Mouse (Mus musculus) left cerebral cortex, adult 8-10 months (tissue): ENCODE results near the gene Lamb1. TPM values are rescaled to one million over a fixed set of nuclear protein-coding genes. Genes with fewer than 3 reads are reported as not detected.

Source experiments
- DNase-seq, 2 experiments: peaks; one replicate each; pipeline ENCODE4 v3.0.0; 2022; ENCODE audit warnings: low spot score in 2 of 2
- total RNA-seq, 4 experiments: library from RNA; stranded (reverse); gene quantifications; 2 replicates each; pipeline ENCODE4 v1.2.4; 2022

Lamb1 gene
- total RNA-seq, 4 experiments from 2014 or later: 15.4 to 17.6 (median 16.8) TPM

DNA sequence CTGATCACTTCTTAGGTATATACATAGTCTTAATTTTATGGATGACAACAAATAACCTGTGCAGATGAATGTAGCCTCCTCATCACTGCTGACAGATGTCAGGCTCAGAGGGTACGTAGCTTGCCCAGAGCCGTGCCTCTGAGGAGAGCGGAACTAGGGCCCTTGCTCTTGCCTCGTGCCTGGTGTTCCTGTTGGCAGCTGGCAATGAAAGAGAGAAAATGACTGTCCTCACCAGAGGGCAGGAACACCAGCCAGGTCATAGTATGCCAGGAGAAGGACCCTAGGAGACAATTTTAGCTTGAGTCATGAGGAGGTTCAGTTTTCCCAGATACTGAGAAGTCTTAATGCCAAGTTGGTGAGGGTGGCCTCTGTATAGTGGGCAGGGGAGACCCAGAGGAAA, 48.1 kb downstream of the Lamb1 start:
- no peak for DNase-seq

DNA sequence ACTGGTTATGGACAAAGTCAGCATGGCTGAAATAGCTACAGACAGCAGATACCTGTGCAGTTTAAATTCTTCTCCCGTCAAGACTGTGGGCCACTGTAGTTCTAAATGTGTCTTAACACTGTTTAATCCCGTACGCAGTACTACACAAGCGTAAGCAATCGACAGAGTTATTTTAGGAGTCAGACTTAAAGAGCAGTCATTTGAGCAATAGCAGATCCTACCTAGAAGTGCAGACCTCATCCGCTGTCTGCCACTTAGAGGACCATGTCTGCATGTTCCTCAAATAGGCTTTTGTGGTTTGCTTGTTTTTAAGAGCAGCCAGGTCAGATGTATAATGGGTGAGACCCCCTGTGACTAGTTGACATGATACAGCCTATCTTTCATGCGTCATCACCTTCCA, 49.3 kb downstream of the Lamb1 start:
- no peak for DNase-seq

DNA sequence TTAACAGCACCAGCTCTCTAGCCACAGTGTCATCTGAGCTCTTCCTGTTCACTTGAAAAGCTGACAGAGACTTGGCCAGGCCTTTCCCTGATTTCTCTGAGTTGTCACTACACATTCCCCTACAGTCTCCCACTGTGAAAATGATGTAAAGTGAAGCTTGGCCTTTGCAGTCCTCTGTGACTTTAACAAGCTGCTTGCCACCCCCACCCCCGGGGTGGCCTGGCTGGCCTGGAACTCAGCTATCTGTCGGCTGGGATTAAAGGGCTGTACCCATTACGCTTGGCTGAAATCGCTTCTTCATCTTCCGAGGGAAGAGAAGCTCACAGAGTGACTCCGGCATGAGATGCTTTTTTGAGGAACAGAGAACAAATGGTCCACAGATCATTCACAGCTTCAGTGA, 50.9 kb downstream of the Lamb1 start:
- DNase-seq: no peak

DNA sequence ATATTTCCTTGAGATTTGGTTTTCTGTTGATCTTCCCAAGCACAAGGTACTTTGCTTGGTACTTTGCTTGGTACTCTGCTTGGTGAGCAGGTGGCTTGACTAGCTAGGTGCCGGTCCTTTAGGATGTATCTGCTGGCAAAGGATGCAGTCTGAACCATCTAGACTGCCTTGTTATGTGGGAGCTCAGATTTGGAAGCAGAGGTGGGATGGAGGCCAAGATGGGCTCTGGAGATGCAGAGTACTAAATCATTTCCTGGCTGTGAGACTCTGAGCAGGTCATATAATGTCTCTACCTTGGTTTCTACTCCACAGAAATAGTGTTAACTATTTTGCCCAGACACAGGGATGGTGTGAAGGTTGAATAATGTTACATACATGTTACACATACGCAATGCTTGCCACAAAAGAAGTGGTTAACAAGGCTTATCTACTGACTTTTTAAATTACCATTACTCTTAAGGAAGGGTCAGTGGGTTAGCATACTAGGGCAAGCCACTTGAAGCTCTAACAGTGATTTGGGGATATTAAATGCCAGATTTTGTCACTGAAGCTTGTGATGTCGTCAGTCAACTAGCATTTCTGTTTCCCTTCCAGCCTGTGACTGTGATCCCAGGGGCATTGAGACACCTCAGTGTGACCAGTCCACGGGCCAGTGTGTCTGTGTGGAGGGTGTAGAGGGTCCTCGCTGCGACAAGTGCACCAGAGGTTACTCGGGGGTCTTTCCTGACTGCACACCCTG, 52.8 kb downstream of the Lamb1 start:
- no peak for DNase-seq

DNA sequence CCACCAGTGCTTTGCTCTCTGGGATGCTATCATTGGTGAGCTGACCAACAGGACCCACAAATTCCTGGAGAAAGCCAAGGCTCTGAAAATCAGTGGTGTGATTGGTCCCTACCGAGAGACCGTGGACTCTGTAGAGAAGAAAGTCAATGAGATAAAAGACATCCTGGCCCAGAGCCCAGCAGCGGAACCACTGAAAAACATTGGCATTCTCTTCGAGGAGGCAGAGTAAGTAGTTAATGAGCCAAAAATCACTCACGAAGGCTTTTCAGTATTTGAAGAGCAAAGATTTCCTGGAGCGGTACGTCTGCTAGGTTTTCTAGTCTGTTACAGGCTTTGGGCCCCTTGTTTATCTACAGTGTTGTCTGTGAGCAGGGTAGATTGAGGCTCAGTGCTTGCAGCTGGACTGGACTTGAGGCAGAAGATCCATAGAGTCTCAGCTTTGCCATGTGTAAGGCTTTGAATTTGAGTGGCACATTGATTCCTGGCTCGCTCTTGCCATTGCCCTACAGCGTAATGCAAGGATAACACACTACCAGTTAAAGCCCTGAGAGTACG, 53.5 kb downstream of the Lamb1 start:
- DNase-seq: no peak

DNA sequence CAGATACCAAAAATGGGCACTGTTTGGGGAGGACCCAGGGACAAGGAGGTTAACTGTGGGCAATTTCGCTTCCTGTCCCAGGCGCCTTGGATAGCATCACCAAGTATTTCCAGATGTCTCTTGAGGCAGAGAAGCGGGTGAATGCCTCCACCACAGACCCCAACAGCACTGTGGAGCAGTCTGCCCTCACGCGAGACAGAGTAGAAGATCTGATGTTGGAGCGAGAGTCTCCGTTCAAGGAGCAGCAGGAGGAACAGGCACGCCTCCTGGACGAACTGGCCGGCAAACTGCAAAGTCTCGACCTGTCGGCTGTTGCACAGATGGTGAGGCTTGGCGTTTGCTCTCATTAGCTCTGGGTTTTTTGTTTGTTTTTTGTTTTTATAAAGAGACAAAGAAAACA, 55.8 kb downstream of the Lamb1 start:
- DNase-seq: no peak

DNA sequence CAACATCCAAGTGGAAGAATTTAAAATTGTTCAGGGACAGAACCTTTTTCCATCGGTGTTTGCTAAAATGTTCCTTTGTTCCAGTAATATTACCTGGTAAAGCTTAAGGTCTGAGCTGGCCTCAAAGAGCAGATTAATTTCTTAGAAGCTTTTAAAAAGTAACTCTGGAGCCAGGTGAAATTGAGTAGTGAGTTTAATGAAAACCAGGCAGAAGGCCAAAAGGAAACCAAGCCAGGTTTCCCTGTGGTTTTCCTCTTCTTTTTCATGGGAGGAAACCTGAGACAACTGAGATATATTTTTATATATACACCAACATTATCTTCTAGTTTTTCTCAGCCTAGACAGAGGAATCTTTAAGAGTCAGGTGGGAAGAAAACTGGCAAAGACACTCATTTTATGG, 56.5 kb downstream of the Lamb1 start:
- no peak for DNase-seq

DNA sequence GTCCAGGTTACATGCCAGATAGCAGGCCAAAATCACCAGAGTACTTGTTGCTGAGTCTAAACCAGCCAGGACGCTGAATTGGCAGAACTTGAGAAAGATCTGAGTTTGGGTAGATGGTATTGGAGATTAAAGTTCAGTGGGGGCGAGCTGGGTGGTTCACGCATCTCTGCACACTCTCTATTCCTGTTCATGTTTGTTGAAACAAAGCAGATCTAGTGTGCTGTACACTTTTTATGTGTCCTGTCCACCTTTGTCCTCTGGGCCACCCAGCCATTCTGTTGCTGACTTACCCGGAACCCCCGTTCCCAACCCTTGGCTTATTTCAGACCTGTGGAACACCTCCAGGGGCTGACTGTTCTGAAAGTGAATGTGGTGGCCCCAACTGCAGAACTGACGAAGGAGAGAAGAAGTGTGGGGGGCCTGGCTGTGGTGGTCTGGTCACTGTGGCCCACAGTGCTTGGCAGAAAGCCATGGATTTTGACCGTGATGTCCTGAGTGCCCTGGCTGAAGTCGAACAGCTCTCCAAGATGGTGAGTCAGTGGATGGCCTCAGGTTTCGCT, 58.2 kb downstream of the Lamb1 start:
- no peak for DNase-seq

DNA sequence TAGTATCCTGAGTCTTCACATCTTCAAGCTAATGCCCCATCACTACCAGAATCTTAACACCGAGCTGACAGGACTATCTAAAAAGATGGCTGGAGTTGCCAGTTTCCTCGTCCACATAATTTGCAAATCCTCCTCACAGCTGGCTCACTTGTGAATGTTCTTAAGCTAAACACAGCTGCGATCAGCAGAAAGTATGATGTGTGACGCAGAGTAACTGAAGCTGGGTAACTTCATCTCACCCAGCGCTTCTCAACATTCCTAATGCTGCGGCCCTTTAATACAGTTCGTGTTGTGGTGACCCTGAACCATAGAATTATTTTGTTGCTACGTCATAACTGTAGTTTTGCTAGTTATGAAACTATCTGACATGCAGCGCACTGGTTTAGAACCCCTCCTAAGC, 62.1 kb downstream of the Lamb1 start:
- DNase-seq: no peak

GRCm38 (mm10) chr12:31333261-31333660, 68.2 kb downstream of the Lamb1 start:
- DNase-seq: no peak

- DNase-seq: no peak
These were observed 85.3 kb downstream of the Lamb1 start for GRCm38 (mm10) chr12:31350191-31350943.

- DNase-seq: peak; percentile 93
These were observed 86.2 kb downstream of the Lamb1 start, which contains the start of gene Dld for GRCm38 (mm10) chr12:31350944-31351928. Dld (minus strand) TSS chr12:31351453.

DNA sequence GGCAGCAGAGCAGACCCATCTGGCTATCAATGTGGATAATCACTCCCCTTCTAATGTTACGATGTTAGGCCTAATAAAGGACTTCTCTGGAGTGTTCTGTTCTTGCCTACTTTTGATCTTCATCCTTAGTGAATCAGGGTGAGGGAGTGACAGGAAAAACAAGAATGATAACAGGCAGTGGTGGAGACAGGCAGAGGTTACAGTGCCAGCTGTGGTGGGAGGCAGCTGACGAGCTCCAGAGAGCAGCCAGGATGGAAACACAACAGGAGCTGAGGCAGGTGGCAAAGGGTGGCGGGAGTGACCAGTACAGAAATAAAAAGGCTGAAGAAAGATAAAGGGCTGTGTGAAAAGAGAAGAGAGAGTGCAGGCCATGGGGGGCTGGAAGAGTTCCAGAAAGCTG, 101.4 kb downstream of the Lamb1 start:
- DNase-seq: no peak

GRCm38 (mm10) chr12:31367721-31368120, 102.7 kb downstream of the Lamb1 start:
- no peak for DNase-seq

DNA sequence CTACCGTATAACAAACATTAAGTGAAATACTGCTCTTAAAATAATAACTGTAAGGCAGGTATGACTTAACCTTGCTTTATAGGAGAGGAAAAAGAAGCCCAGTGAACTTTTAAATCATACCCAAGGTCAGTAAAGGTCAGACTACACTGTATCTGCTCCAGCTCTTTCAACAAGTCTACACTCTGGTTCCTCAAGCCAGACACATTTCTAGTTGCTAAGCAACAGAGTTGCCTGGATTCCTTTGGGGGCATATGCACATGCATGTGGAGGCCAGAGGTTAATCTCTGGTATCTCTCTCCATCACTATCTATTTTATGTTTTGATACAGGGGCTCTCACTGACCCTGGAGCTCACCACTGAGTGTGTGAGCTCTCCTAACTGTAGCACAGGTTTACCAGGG, 104.1 kb downstream of the Lamb1 start:
- DNase-seq: no peak

GRCm38 (mm10) chr12:31369656-31370055, 104.6 kb downstream of the Lamb1 start:
- no peak for DNase-seq

DNA sequence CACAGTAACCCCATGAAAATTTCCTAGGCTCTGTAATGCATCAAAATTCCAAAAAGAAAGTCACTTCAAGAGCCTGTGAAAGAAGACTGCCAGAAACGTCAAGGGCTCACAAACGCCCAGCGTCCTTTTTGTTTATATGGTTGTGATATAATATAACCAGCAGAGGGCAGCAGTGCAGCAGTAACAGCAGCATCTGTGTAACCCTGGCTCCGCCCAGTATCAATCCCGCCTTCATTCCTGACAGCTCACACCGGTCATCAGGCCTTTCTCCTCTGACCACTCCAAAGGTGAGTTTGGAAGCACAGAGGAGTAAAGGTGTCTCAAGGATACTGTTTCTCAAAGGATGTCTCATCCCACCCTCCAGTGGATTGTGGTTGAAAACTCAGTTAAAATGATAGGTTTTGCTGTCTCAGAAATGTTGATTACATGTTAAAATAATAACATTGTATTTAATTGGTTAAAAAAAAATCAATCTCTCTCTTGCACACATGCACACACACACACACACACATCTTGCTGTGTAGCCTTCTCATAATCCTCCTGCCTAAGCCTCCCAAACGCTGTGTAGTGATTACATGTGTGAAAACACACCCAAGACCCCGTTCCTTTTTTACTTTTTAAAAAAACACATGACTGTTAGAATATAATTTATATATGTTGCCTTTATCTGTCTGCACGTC, 109.7 kb downstream of the Lamb1 start:
- peak; percentile 21 to 30 for DNase-seq

DNA sequence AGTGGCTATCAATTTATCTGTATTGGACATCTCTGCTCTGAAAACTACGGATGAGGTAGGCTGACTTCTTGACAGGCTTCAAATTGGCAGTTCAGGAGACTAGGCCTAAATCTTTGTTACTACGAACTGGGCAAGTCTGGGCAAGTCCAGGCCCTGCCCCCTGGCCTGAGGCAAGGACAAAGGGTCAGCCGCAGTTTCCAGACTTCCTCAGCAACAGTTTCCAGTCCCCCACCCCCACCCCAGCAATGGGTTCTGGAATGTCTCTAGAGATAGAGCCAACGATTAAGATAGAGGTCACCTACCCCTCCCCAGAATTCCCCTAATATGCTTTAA, 110.2 kb downstream of the Lamb1 start:
- DNase-seq: no peak

DNA sequence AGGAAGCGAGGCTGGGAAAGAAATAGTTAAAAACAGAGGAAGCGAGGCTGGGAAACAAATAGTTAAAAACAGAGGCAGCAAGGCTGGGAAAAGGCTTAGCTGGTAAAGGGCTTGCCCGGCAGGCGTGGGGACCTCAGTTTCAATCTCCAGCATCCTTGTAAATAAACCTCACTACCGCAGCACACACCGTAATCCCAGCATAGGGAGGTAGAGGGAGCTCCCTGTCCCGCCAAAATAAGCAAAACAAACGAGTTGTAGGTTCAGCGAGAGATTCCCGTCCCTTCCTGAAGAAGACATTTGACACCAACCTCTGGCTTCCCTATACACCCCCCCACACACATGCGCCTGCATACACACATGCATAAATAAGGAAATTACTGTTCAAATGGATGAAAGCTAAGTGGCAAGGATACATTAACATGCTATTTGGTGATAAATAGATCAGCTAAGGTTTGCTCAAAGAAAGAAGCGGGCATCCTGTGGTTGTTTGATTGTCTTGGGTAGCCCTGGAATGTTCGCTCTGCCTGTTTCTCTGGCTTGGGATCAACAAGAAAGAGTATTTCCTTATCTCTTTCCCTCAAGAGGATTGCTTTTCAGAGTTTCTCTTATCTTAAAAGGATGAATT, 111.4 kb downstream of the Lamb1 start:
- no peak for DNase-seq

- no peak for DNase-seq
These were observed 112.2 kb downstream of the Lamb1 start for GRCm38 (mm10) chr12:31377241-31377640.
